Mouse (Mus musculus) heart, adult 10 weeks (tissue): ENCODE data around the gene Tex44. TPM values are rescaled to one million over a fixed set of nuclear protein-coding genes. Genes with fewer than 3 reads are reported as not detected.

Source experiments
- polyA plus RNA-seq: library from polyadenylated mRNA; stranded (reverse); fragments of 350-450 nt; fragmentation: Illumina TruSeq; extraction: RNeasy Lipid Tissue Mini Kit (QIAGEN cat#74804); gene quantifications from one replicate; pipeline ENCODE4 v1.2.3, GENCODE M21; 2014; ENCODE audit warnings: low read depth, low replicate concordance

Tex44 gene
- not detected for polyA plus RNA-seq

DNA sequence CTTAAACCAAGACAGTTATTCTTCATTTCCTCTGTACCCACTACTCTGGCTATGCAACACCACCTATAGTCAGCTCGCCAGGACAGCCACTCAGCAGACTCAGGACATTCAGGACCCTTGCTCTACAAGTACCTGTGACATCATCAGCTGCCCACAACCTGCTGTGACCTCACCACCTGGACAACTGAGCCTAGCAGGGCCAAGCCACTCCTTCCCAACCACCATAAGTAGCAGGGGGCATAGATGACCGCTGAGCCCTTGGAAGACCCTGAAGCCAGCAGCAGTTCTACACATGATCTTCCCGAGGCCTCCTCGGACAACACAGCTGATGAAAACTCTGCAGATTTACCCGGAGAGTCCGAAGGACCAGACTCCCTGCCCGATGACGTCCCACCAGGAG is at the start of gene Tex44, which contains the start of gene Nmur1:
Gene Tex44, plus strand, starts transcription at position 202 of the 400 bp plus-strand sequence.
Gene Nmur1, minus strand, starts transcription at position 101 of the 400 bp plus-strand sequence.

Other genes starting within 250 kb of the Tex44 start
- 0.39 TPM for gene B3gnt7, start 123.5 kb upstream of the Tex44 start, polyA plus RNA-seq
- 148 TPM for gene Ncl, start 66.9 kb upstream of the Tex44 start, polyA plus RNA-seq
- gene Nmur1, start 101 bp upstream of the Tex44 start, polyA plus RNA-seq: not detected
- gene Ptma, start 100.4 kb downstream of the Tex44 start, polyA plus RNA-seq: 347 TPM
- gene Pde6d, start 156.3 kb downstream of the Tex44 start, polyA plus RNA-seq: 41.1 TPM
- 10.8 TPM for gene Cops7b, start 156.6 kb downstream of the Tex44 start, polyA plus RNA-seq
- 0.63 TPM for gene Nppc, start 244.2 kb downstream of the Tex44 start, polyA plus RNA-seq